Mouse (Mus musculus) embryonic facial prominence, embryonic 14.5 days (tissue): ENCODE results near the gene Xrcc4. TPM values are rescaled to one million over a fixed set of nuclear protein-coding genes. Genes with fewer than 3 reads are reported as not detected.
A peak's percentile ranks its signal among the peaks of the same experiment; 100 is the strongest.

Source experiments
- ATAC-seq: fragments of 200-750 bp; cut with Nextera tagmentation; 2 replicates; pipeline ENCODE4 v1.8.0; 2017; ENCODE audit warnings: low read depth, moderate number of reproducible peaks, moderate TSS enrichment
- DNase-seq: peaks from one replicate; pipeline ENCODE4 v3.0.0-alpha.2; 2015; ENCODE audit warnings: low spot score
- H3K27ac ChIP-seq: fragments of 300-500 bp; sonication (generic); replicated peaks from 2 replicates; pipeline ENCODE4 v1.5.1; 2014; ENCODE audit warnings: low read depth, mild to moderate bottlenecking, low read length, moderate library complexity
- H3K27me3 ChIP-seq: fragments of 300-500 bp; sonication (generic); replicated peaks from 2 replicates; pipeline ENCODE4 v1.6.1; 2014; ENCODE audit warnings: low read length; ENCODE audit not compliant: control insufficient read depth, insufficient read depth
- H3K36me3 ChIP-seq: fragments of 300-500 bp; sonication (generic); 2 replicates; pipeline ENCODE4 v1.6.1; 2014; ENCODE audit warnings: low read length, mixed read lengths; ENCODE audit not compliant: control insufficient read depth, insufficient read depth
- H3K4me1 ChIP-seq: fragments of 300-500 bp; sonication (generic); 2 replicates; pipeline ENCODE4 v1.6.1; 2014; ENCODE audit warnings: antibody characterized with exemption, low read length; ENCODE audit not compliant: control insufficient read depth, insufficient read depth
- H3K4me2 ChIP-seq: fragments of 300-500 bp; sonication (generic); 2 replicates; pipeline ENCODE4 v1.6.1; 2014; ENCODE audit warnings: low read depth, mild to moderate bottlenecking, low read length, moderate library complexity, mixed read lengths
- H3K4me3 ChIP-seq: fragments of 300-500 bp; sonication (generic); 2 replicates; pipeline ENCODE4 v1.5.1; 2014; ENCODE audit warnings: low read depth, mild to moderate bottlenecking, low read length
- H3K9ac ChIP-seq: fragments of 300-500 bp; sonication (generic); 2 replicates; pipeline ENCODE4 v1.6.1; 2014; ENCODE audit warnings: low read depth, mild to moderate bottlenecking, low read length, moderate library complexity, mixed read lengths
- H3K9me3 ChIP-seq: fragments of 300-500 bp; sonication (generic); 2 replicates; pipeline ENCODE4 v1.6.1; 2016; ENCODE audit warnings: low read length; ENCODE audit not compliant: control insufficient read depth
- WGBS: fragments of 180-500 bp; shearing (Covaris S2); extraction: QIAGEN DNeasy Blood & Tissue Kit; methylation state at CpG from one replicate; pipeline ENCODE4 v1.1.7; 2014; 5-methylcytosine and 5-hydroxymethylcytosine counted together
- polyA plus RNA-seq: library from polyadenylated mRNA; unstranded; fragments of >200 nt; fragmentation: Nextera tagmentation; extraction: Ambion mirVana; gene quantifications from 2 replicates; pipeline ENCODE4 v1.2.1, GENCODE M21; 2014

The Xrcc4 gene
- polyA plus RNA-seq, 1 experiment from 2014 or later: 11.8 TPM

DNA sequence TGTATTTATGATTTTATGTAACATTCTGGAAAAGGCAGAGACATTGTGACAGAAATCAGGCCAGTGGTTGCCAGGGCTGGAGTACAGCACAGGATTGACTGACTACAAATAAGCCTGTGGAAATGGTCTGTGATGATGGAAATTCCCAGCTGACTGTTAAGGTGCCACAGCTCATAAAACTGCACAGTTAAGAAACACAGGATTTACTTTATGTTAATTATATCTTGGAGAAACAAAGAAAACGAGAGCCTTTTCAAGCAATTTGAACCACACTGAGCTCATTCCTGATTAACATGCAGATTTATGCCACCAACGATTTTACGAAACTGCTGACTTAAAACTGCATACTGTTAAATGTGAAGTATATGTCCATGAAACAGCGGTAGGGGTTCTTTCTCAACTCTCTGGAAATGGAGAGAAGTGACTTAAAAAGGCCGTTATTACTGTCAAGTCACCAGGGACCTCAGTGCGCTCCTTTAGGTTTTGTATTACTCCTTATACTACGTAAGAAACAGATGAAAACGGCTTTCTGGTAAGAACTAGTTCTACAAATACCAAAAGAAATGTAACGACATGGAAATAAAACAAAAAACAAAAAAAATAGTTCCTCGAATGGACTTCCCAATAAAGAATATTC is 210.5 kb downstream of the Xrcc4 start:
- H3K4me2 ChIP-seq: no peak overlapping the region
- ATAC-seq (no peak), DNase-seq (no peak)
- 79% methylated on average over 10 of the region's 10 CpGs for whole genome bisulfite sequencing
- no peaks in the 10 kb centered on the region for H3K27me3 ChIP-seq
- H3K9me3 ChIP-seq: no peaks in the 10 kb centered on the region
- H3K36me3 ChIP-seq: no peaks in the 10 kb centered on the region
- no peaks in the 10 kb centered on the region for H3K4me1 ChIP-seq
- H3K27ac ChIP-seq: no peak overlapping the region
- H3K4me3 ChIP-seq: no peak overlapping the region
- no peak overlapping the region for H3K9ac ChIP-seq

DNA sequence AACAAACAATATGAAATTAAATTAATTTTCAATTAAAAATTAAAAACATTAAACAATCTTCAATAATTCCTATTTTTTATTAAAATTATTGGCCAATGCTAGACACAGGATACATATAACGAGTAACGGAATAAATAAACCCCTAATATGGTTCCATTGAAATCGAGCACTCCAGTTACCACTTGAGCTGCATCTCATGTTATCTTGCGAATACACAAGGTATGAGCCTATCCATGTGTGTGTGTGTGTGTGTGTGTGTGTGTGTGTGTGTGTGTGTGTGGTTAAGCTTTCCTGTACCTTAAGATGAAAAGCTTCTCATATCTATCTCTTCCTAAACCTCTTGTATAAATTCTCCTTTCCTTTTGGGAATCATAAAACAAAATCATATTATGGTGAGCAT is 213.9 kb downstream of the Xrcc4 start:
- WGBS: 93% methylated on average over 4 of the region's 4 CpGs

DNA sequence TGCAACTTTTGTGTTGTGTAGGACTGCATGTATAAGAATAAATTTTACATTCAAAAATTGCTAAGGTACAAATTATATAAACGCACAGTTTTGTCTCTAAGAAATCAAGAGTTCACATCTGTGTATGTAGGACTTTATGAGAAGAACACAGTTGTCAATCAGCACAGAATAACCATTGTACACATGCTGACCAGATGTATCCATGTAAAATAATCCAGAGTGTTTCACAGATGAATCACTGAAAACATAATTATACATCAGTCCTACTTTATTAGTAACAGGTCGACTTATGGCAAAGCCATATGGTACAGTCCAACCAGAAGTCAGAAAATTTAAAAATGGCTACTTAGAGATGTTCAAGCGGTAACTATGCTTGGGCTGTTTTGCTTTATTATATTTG is 216.7 kb downstream of the Xrcc4 start:
- H3K27me3 ChIP-seq: no peaks in the 10 kb centered on the region
- no peak overlapping the region for H3K4me2 ChIP-seq
- no peak overlapping the region for H3K4me3 ChIP-seq
- no peak overlapping the region for H3K27ac ChIP-seq
- no peaks in the 10 kb centered on the region for H3K9me3 ChIP-seq
- H3K4me1 ChIP-seq: 0 out of 2 replicates have a peak, but pooled peaks cover 2% of the 10 kb centered on the region
- DNase-seq (peak; percentile 47), ATAC-seq (no peak)
- 34% methylated on average over 3 of the region's 3 CpGs for WGBS
- no peaks in the 10 kb centered on the region for H3K36me3 ChIP-seq
- H3K9ac ChIP-seq: no peak overlapping the region

More for the DNA sequence above, 213.9 kb downstream of the Xrcc4 start:
- H3K4me1 ChIP-seq: 0 out of 2 replicates have a peak, but pooled peaks cover 2% of the 10 kb centered on the region
- H3K36me3 ChIP-seq: no peaks in the 10 kb centered on the region
- no peak overlapping the region for H3K9ac ChIP-seq
- no peak overlapping the region for H3K4me3 ChIP-seq
- no peaks in the 10 kb centered on the region for H3K27me3 ChIP-seq
- no peak overlapping the region for H3K27ac ChIP-seq
- DNase-seq (no peak), ATAC-seq (no peak)
- no peaks in the 10 kb centered on the region for H3K9me3 ChIP-seq
- H3K4me2 ChIP-seq: no peak overlapping the region

DNA sequence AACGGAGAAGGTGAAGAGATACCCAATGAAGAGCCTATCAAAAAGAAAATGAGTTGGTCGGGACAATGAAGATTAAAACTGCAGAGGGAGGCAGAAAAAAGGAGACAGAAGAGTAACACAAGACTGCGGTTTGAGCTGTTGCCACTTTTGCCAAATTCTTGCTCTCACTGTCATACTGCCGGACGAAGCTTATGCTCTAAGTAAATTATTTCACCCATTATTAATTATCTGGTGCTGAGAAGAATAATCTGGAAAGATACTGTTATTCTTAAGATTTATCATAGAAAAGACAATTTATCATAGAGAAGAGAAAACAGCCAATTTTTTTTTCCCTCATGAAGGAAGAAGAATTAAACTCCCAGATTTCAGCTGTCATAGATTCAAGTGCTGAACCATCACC is 235.3 kb downstream of the Xrcc4 start:
- H3K4me1 ChIP-seq: no peaks in the 10 kb centered on the region
- H3K27me3 ChIP-seq: no peaks in the 10 kb centered on the region
- ATAC-seq (no peak), DNase-seq (no peak)
- no peaks in the 10 kb centered on the region for H3K36me3 ChIP-seq
- no peak overlapping the region for H3K9ac ChIP-seq
- H3K4me2 ChIP-seq: no peak overlapping the region
- H3K9me3 ChIP-seq: no peaks in the 10 kb centered on the region
- H3K27ac ChIP-seq: no peak overlapping the region
- no peak overlapping the region for H3K4me3 ChIP-seq
- WGBS: 87% methylated on average over 5 of the region's 5 CpGs

DNA sequence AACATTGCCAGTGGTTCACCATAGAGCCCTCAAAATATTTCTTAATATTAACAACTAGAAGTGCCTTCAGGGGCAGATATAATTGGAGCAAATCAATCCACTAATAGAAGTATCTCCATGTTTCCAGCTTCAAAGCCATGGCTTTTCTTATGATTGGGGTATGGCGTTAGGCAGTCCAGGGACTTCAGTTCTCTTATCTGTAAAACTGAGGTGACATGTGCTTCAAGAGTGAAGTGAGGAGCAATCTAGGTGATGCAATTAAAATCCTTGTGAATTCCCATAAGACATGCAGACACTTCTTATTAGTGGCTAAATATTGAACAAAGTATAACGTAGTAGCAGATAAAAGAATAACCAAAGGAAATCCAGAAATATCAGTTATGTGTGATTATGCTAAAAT is 238.7 kb downstream of the Xrcc4 start:
- Histone ChIP-seq H3K27ac (no peak overlapping the region), H3K36me3 (no peaks in the 10 kb centered on the region), H3K9me3 (no peaks in the 10 kb centered on the region), H3K27me3 (no peaks in the 10 kb centered on the region), H3K4me2 (no peak overlapping the region), H3K4me1 (no peaks in the 10 kb centered on the region), H3K9ac (no peak overlapping the region), H3K4me3 (no peak overlapping the region)
- no peak for DNase-seq
- ATAC-seq: no peak
- 91% methylated on average over 2 of the region's 2 CpGs for whole genome bisulfite sequencing

DNA sequence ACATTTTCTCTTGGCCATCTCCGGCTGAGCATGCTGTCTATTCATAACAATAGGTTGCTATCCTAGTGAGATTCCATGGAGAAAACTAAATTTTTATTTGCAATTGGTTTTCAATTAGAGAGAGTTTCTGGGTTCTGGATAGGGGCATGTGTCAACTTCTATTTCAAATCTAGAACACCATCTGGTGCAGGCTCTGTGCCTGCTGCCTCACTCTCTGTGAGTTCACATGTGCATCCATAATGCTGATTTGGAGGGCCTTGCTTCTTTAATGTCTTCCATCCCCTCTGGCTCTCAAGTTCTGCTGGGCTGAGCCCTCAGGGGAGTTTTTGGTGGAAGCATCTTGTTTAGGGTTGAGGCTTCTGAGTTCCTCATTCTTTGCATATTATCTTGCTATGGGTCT is 239.5 kb downstream of the Xrcc4 start:
- H3K9me3 ChIP-seq: no peaks in the 10 kb centered on the region
- H3K4me3 ChIP-seq: no peak overlapping the region
- H3K4me2 ChIP-seq: no peak overlapping the region
- no peak for ATAC-seq
- no peaks in the 10 kb centered on the region for H3K36me3 ChIP-seq
- DNase-seq: no peak
- H3K27me3 ChIP-seq: no peaks in the 10 kb centered on the region
- no peaks in the 10 kb centered on the region for H3K4me1 ChIP-seq
- no peak overlapping the region for H3K27ac ChIP-seq
- 91% methylated on average over 1 of the region's 1 CpGs for WGBS
- no peak overlapping the region for H3K9ac ChIP-seq

DNA sequence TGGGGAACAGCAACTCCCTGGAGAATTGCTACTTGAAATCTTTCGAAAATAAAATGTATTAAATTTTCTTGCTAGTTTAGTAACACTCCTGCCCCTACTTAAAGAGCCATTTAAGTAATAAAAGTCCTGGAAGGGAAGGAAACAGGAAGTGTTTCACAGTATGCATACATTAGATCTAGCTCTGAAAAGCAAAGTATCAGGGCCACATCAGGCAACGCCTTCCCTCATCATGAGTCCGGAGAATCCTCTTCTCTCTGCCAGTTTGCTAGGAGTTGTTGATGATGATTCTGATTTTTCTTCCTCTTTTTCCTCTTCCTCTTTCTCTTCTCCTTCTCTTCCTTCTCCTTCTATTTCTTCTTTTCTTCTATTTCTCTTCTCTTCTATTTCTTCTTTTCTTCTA is 250.8 kb downstream of the Xrcc4 start:
- H3K36me3 ChIP-seq: no peaks in the 10 kb centered on the region
- H3K27me3 ChIP-seq: no peaks in the 10 kb centered on the region
- ATAC-seq: no peak
- no peak overlapping the region for H3K4me3 ChIP-seq
- H3K4me1 ChIP-seq: 0 out of 2 replicates have a peak, but pooled peaks cover 2% of the 10 kb centered on the region
- DNase-seq: no peak
- WGBS: 78% methylated on average over 3 of the region's 3 CpGs
- no peak overlapping the region for H3K9ac ChIP-seq
- no peak overlapping the region for H3K27ac ChIP-seq
- H3K4me2 ChIP-seq: no peak overlapping the region
- H3K9me3 ChIP-seq: no peaks in the 10 kb centered on the region

DNA sequence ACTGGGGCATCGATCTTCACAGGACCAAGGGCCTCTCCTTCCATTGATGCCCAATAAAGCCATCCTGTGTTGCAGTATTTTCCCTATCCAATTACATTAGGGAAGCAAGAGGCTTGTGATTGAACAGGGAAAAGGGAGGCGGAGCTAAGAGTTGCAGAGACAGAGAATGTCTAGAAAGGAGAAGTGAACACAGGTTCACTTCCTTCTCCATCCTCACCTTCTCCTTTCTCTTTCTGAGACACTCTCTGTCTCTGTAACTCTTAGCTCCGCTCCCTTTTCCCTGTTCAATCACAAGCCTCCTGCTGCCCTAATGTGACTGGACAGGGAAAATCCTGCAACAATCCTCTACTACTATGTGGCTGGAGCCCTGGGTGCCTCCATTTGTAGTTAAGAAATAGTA is 254.9 kb downstream of the Xrcc4 start:
- Histone ChIP-seq H3K36me3 (no peaks in the 10 kb centered on the region), H3K27ac (no peak overlapping the region), H3K4me1 (0 out of 2 replicates have a peak, but pooled peaks cover 9% of the 10 kb centered on the region), H3K27me3 (no peaks in the 10 kb centered on the region), H3K9ac (no peak overlapping the region), H3K9me3 (no peaks in the 10 kb centered on the region), H3K4me3 (no peak overlapping the region), H3K4me2 (no peak overlapping the region)
- DNase-seq (no peak), ATAC-seq (no peak)
- WGBS: 84% methylated on average over 3 of the region's 3 CpGs

DNA sequence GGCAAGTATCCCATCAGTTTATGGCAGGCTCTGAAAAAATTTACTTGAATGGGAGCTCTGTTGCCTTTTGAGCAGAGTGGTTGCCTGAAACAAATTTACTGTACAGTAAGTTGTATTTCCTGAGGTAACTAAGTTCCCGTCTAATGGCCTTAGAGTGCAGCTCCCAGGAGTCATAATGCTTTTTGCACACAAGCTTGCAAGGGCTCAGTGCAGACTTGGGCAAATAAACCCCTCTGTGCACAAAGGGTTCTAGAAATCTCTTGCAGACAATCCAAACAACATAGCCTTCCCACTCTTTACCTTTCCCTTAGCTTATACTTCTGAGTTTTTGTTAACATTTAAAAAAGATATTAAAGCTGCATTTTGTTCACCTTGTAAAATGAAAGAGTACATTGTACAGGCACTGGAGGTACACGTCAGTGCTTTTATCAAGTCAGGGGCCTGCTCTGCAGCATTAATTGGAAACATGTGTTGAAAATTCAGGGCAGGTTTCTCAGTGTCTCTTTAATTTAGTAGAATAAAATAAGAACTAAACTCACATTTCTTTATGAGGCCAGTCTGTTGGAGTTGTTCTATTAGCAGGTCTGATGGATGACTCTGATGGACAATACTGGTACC is 256.2 kb downstream of the Xrcc4 start:
- no peak for ATAC-seq

More for the DNA sequence above, 256.2 kb downstream of the Xrcc4 start:
- Histone ChIP-seq H3K27ac (peak overlapping the region; percentile 21; the same call in 1 of the 2 replicates), H3K9ac (no peak overlapping the region), H3K4me2 (no peak overlapping the region), H3K9me3 (no peaks in the 10 kb centered on the region), H3K36me3 (no peaks in the 10 kb centered on the region), H3K4me3 (no peak overlapping the region), H3K4me1 (0 out of 2 replicates have a peak, but pooled peaks cover 9% of the 10 kb centered on the region), H3K27me3 (no peaks in the 10 kb centered on the region)
- peak; percentile 54 for DNase-seq
- WGBS: 23% methylated on average over 2 of the region's 2 CpGs
